Mouse (Mus musculus) inflammation-experienced regulatory T-cells, adult 6 months (primary cell): Measurements from ENCODE around the gene Pak1. TPM values are rescaled to one million over a fixed set of nuclear protein-coding genes. Genes with fewer than 3 reads are reported as not detected.

ENCODE experiments used
- ATAC-seq: one replicate; pipeline ENCODE4 v1.8.0; 2017
- polyA plus RNA-seq, 3 experiments: library from polyadenylated mRNA; unstranded; fragments of 100-300 nt; shearing (Covaris generic); gene quantifications; one replicate each; pipeline ENCODE4 v1.2.1; 2017

Pak1 gene
- polyA plus RNA-seq, result 1 to 10 TPM; 1.7 to 4.1 (median 2.2) TPM

DNA sequence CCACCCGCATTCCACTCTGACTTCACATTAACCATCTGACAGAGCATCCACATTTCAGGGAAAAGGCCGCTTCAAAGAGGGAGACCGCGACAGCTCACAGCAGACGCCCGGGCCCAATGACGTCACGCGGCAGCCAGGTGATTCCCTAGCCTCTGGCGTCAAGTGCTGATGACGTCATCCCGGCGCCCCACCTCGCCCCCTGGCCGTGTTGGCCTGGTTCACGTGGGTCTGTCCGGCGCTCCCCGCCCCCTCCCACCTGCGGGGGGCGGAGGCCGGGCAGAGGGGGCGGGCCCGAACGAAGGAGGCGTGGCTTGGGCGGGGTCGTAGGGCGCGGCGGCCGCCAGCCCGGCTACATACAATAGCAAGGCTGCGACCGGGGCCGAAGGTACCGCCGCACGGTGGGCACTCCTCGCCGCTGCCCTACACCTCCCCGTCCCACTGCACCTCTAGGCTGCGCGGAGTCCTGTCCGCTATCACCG, at the start of gene Pak1:
Gene Pak1, plus strand, starts transcription at position 352 of the 479 bp plus-strand sequence.
- ATAC-seq, result peak; percentile 70

DNA sequence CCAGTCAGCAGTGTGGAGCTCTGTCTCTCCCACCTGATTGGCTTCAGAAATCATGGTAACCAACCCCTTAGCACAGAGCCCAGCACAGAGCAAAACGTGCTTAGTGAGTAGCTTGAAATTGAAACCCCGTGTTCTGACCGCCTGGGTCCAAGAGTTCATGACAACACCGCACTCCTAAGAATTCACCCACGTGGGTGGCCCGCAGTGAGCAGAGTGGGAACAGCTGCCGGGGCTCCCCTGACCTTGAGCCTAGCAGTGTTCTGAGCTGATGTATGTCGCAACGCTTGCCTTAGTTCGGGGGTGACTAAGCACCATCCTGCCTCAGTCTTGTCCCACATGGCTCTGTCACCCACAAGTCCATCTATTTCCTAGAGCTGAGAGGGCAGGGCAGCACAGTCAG, 47.4 kb upstream of the Pak1 start:
- ATAC-seq, result no peak

DNA sequence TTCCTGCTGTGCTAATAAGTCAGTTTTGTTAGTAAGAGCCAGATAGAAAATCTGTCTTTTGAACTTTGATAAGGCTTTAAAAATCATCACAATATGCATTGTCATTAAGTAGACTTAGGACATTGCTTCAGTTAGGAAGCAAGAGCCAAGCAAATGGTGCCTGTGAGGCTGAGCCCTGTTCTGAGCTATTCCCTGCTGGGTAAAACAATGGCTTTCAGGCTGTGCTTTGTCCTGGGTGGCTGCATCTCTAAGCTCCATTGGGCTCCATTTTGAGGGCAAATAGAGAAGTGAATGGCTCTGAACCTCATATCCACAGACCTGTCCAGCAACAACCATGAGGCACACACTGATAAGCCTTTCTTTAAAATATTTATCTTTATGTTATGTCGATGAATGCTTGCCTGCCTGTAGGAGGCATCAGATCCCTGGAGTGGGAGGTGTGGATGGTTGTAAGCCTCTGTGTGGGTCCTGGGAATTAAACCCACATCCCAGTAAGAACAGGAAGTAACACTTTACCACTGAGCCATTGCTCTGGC, 46.5 kb upstream of the Pak1 start:
- no peak for ATAC-seq

DNA sequence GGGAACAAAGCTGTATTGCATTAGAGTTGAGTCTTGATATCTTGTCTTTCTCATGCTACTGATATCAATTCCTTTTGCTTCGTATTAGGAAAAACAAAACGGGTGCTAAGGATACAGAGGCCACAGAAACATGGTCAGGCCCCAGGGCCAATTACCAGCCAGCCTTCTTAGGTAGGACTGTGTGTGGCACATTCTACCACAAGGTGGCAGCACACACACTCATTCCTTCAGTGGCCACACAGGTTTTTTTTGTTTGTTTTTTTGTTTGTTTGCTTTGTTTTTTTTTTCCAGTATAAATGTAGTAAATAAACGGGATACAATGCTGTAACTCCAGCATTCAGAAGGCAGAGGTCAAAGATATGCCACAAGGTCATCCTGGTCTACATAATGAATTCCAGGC, 43.0 kb upstream of the Pak1 start:
- ATAC-seq, result no peak

DNA sequence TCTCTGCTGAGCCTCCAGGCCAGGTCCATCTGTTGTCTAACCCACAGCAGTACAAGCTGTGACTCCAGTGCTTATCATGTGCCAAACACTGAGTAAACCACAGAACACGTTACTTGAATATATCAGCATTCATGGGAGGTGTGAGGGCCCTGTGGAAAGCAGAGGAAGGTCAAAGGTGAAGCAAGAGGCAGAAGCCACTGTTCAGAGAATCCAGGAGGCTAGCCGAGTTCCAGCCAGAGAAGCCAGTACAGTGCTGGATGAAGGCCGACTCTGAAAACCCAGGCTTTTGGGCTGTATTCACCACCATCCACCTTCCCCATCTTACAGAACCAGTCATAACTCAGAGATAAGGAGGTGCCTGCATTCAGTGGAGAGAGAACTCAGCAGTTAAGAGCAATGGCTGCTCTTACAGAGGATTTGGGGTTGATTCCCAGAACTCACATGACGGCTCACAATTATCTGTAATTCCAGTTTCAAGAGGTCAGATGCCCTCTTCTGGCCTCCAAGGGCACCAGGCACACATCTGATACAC, 41.1 kb upstream of the Pak1 start:
- no peak for ATAC-seq

DNA sequence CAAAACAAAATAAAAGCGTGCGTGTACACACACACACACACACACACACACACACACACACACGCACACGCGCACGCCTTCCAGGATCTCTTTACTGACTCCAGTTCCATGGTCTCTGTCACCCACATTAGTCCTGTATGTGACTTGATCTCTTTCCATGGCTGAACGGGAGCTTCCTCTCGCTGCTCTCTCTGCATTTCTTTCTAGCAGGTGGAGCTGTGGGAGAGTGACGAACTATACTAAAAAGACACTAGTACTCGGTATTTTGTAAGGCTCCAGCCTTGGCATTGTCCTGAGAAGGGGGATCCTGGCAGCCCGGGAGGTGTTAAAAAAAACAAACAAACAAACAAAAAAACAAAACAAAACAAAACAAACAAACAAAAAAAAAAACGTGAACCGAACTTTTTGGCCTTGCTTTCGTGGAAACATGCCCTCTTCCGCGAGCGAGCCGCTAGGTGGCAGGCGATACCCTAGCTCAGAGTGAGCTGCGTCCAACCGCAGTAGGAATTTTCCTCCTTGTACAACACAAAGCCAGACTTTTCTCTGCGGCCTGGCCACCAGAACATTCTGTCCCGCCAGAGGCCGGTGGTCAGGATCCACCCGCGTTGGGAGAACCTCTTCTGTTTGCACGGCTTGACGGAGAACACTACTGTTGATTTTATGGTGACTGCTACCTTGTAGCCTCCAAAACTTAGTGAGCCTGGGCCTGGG, 40.4 kb upstream of the Pak1 start:
- ATAC-seq, result peak; percentile 60

DNA sequence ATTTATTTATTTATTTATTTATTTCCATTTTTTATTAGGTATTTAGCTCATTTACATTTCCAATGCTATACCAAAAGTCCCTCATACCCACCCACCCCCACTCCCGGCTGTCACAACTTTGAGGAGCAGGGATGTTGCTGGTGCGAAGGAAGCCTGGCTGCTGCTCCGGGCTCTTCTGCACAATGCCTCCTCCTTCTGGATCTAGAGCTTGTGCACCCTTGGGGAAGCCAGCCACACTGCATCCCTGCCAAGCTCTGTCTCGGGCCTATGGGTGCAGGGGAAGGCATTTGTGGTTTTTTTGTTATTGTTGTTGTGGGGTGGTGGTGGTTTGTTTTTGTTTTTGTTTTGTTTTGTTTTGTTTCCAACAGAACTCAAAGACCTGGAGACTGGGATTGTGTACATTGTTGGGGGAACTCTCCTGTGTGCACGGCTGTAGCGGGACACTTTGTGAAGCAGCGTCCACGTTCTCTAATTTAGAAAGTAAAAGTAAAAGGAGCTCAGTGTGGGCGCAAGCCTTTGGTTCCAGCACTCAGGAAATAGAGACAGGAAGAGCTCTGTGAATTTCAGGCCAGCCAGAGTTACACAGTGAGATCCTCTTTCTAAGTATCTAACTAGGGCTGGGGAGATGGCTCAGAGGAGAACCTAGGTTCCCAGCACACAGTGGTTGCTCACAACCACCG, 39.7 kb upstream of the Pak1 start:
- ATAC-seq, result peak; percentile 66

DNA sequence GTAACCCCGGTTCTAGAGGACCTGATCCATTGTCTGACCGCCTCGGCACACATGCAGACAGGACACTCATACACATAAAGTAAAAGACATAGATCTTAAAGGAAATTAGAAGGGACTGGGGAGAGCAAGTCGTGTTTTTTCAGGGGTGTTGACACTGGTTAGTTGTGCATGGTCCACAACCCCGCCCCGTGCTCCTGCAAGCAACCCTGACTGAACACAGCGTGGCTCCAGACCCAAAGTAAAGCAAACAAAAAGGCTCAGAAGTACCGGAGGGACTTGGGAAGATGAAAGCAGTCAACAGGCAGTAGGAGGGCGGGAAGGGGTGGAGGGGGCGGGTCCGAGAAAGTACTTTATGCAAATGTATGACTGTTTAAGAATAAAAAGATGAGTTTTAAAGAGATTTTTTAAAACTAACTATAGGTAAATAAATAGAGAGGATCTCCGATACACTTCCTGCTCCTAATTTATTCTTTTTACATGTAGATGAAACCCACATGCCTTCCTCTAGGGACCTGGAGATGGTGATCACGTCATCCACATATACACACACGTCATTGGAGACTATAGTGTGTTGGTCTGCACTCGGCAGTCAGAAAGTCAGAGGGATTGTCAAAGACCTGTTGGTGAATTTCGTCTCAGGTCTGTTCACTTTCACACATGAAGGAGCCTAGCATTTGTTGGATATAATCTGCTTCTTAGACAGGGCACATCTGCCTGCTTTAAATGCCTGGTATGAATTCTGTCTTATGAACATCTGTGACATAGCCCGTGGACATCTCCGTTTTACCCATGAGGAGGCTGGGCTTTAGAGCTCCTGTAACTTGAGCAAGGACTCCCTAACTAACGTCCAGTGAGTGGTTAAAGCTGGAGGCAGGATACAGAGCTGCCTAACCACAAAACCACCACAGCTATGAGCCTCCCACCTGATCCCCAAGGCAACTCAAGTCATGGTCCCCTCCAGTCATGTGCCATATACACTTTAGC, 38.8 kb upstream of the Pak1 start:
- peak; percentile 63 for ATAC-seq

DNA sequence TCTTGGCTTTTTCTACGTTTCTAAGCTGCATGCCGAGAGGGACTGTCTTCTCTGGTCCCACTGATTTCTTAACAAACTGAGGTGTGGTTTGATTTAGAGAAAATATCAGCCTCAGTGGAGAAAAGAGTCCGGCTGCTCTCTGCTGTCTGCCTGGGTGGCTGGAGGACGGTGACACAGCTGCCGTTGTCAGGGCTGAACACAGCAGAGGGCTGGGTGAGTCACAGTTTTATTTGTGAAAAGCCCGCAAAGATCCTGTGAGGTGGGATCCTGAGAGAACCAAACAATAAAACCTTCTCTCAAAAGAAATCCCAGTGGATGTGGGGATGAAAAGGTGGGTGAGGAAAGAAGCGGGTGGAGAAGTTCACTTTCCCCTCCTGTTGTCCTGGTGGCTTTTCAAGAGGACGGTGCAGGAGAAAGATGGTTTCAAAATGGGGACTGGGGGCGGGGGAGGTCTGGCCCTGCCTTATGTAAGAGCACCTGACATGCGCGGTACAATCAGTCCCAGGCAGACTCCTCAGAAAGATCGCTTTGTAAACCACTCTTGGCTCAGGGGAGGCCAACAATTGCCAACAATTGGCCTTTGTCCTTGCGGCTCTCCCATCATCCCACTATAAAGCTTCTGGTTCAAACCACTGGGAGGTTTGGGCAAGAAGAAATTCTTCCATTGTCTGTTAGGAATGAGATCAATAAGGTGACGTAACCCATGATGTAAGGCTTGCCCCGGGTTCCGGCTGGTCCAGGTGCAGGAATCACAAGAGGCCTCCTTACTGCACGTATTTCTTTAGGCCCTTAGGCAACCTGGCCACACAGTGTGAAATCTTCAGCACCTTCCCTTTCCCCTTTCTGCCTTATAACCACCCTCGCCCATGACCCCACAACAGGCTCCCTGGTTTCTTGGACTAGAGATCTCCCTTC, 31.1 kb upstream of the Pak1 start:
- ATAC-seq, result no peak

DNA sequence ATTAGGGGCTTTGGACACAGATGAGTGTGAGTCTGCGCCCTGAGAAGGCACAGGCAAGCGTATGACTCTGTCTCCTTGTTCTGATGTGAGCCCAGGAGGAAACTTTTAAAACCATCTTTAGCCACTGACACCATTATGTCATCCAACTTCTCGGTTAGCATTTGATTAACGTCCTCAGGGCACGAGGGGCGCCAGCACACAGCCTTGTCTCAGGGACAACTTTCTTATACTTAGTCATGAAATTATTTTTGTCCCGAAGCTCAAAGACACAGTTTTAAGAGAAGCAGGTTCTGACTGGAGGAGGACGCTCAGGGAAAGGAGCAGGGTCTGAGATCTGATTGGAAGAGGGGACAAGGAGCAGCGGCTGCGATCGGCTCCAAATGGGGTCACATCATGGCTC, 23.8 kb upstream of the Pak1 start:
- ATAC-seq, result no peak

DNA sequence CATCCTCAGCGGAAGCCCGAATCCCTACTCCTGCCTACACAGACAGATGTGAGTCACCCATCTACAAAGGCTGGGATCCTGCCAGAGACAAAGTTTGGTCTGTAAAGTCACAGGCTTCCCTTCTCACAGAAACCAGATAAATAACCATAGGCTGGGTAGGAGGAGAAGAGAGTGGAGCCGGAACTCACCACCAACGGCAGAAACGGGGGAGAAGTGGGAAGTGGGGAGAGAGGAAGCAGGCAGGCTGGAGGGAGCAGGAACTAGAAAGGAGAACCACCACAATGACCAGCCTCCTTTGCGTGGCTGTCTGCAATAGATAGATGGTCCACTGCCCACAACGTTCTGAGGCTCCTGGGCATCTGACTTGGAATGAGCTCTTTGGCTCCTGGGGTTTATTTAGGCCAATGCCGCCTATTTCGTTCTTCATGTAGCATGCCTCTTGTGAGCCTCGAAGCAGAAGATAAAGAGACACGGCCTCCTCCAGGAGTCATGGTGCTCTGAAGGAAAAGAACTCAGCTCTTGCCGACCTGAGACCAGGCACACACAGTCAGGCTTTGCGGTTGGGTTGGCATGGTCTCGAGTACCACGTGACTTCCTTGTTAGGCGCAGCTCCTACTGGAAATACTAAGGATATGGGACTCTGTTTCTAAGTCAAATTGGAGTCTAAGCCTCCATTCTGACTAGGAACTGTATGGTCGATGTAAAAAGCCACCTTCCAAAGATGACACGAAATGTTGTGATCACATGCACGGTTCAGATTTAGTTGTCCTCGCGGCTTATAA, 23.0 kb upstream of the Pak1 start:
- no peak for ATAC-seq

DNA sequence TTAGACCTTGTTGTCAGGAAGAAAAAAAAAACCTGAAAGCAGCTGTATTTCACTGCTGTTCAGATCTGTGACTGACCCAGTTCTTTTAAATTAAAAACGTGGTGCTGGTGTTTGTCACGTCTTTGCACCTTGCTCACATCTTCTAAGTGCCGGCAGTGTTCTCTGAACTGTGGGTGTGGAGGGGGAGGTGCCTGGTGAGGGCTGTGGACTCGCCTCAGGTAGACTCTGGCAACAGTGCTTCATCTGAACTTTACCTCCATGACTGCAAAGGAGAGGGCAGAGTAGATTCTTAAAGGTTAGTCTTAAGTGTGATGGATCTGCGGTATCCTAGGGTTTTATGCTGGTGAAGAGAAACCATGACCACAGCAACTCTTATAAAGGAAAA, 22.4 kb upstream of the Pak1 start:
- ATAC-seq, result no peak

DNA sequence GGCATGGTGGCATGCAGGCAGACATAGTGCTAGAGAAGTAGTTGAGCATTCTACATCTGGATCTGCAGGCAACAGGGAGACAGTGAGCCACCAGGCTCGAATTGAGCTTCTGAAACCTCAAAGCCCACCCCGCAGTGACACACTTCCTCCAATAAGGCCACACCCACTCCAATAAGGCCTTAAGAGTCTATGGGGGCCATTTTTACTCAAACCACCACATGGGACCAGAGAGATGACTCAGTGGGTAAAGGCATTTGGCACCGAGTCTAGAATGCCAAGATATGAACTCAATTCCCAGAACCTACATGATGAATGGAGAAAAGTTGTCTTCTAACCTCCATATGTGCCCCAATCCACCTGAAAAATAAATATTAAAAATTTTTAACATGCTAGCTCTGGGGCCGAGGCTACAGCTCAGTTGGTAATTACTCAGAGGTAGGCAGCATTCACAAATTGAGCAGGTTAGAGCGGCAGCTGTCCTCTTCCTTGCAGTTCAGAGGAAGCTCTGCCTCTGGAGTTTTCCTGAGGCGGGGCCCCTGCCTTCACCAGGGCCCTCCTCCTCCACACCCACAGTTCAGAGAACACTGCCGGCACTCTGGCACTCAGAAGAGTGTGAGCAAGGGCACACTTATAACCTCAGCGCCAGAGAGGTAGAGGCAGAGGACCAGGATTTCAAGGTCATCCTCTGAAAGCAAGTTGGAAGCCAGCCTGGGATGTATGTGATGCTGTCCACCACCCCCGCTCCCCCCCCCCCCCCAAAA, 21.8 kb upstream of the Pak1 start:
- ATAC-seq, result no peak

DNA sequence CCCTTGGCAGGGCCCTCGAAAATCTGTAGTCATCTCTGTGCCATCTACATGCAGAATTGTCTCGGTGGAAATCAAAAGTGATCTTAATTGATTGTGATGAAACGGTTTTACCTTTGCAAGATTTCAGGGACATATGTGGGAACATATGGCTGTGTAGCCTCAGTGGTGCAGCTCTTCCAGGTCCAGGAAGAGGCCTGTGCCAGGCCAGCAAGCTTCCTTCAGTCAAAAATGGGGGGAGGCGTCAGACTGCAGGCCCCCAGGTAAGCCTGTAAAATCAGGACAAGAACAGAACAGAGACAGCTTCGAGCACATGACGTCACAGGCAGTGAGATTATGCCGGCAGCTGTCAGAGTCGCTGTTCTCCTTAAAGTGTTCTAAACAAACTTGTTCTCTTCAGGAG, 20.5 kb upstream of the Pak1 start:
- no peak for ATAC-seq

DNA sequence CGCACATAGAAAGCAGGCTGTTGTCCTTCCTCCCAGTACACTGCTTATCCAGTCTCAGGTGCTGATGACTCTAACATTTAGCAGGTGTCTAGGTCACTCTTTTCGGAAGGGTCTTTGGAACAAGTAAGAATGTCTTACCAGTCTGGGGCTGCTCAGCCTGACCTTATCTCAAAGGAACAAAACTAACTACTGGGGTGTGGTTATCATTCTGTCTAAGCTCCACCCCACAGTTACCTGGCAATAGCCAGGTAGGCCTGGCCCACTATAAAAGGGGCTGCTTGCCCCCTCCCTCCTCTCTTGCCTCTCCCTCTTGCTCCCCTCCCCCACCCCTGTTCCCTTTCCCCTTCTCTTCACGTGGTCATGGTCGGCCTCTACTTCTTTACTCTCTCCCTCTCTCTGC, 19.3 kb upstream of the Pak1 start:
- ATAC-seq, result no peak

DNA sequence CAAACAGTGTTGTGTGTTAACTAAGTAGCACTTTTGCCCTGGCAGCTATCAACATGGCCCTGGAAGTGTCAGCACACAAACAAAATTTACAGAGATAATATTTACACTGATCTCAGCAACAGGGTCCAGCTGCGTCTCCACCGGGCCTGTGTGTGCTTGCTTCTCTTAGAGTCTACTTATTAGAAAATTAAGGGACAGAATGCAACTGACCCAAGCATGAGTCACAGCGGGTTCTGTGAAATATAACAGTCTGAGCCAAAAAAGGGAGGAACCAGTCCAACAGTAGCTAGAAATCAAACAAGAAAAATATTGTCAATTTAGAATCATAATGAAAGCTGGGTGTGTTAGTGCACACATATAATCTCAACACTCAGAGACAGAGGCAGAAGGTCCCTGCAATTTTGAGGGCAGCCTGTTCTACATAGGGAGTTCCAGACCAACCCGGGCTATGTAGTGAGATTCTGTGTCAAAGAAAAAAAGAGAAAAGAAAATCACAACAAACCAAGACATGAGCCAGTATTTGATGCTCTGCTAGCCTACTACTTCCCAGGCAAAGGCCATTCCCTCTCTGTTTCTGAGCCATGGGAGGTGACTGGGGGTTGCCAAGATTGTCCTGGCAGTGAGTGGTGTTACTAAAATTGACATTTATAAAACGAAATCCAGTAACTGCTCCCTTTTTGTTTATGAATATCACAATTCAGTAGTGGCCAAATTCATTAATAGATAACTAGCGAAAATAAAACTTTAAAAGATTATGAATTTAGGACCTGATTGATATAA, 17.3 kb upstream of the Pak1 start:
- no peak for ATAC-seq

DNA sequence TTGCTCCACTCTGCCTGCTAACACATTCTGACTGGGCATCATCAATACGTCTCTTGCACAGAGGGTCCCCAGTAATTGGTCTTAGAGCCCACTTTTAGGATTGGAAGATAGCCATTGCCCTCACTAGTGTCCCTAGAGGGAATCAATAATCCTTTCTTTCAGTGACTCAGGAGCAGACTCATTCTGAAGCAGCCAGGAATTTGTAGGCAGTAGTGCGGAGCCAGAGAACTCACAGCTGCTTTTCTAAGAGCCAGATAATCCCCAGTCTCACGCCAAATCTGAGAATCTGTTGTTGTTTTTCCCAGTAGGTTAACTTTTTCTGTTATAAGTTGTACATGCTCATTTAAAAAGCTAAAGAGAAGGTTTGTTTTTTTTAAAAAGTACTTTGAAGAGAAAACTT, 13.0 kb upstream of the Pak1 start:
- no peak for ATAC-seq

DNA sequence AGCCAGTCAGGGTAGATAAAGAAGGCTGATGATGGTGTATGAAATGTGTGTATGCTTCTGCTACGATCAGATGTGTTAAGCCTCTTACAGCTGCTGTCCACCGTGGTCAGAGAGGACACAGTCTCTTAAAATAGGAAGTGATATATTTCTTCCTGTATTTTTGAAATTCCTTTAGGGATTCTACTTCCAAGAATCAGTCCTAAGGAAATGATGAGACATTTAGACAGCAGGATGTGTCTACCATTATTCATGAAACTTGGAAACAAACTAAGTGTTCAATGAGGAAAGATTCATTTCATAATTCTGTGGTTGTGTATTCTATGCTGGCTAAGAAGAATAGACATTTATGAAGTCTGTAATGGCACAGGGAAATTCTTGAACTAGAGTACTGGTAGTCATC, 12.4 kb upstream of the Pak1 start:
- no peak for ATAC-seq

DNA sequence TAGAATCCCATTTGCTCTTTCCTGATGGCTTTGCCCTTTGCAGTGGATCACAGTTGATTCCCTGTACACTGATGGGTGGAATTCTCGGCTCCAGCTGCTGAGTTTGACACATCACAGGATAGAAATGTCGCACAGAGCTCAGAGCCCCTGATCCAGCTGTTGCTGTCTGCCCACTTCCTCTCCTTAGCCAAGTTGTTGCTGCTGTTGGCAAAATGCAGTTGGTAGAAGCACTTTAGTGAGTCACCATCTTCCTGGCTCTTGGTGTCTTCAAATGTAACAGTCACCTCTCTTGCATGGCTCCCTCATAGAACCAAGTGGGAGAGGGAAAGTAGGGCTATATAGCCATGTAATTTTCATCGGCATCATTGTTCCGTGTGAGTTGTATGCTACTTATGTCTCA, 11.2 kb upstream of the Pak1 start:
- ATAC-seq, result no peak
